Mouse (Mus musculus): Measurements from ENCODE around the gene Shroom3. TPM values are rescaled to one million over a fixed set of nuclear protein-coding genes. Genes with fewer than 3 reads are reported as not detected.

Shroom3 gene
- polyA plus RNA-seq, 1 experiment from 2014 or later: 3.8 TPM

DNA sequence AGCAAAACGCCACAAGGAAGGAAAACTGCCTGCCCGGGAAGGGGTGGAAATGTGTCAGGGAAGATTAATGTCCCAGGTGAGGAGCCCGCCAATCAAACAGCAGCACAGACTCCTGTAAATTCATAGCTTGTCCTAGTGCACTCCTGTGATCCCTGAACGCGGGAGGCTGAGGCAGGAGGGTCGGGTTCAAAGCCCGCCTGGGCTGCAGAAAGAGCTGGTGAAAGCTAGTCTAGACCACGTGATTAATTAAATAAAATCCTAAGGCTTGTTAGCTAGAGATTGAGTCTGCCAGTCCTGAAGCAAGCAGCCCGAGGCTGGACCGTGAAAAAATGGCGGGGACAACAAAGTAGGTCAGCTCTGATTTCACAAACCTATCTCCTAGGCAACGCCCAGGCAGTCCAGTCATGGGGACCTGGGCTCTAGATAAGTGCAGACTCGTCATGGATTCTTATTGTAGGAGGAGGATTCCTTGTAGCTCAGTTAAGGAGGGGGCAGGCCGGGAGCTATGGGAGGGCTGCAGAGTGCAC is 322.6 kb downstream of the Shroom3 start:
- no peaks in the 10 kb centered on the region for H3K27me3 ChIP-seq (ENCODE audit: control insufficient read depth, insufficient read depth, low read length)
- H3K9me3 ChIP-seq (ENCODE audit: control insufficient read depth, low read length): no peaks in the 10 kb centered on the region
- no peak for DNase-seq (ENCODE audit: low spot score)
- peak overlapping the region; percentile 32 for H3K4me2 ChIP-seq (ENCODE audit: low read depth, severe bottlenecking)
- 50% methylated on average over 14 of the region's 14 CpGs for WGBS
- H3K27ac ChIP-seq (replicated peaks; ENCODE audit: low read depth, low read length): peak overlapping the region; percentile 78
- peaks cover 5% of the 10 kb centered on the region; the same call in 1 of the 2 replicates for H3K4me1 ChIP-seq (ENCODE audit: control insufficient read depth, insufficient read depth, low read length)
- ATAC-seq (ENCODE audit: insufficient number of reproducible peaks, low FRiP score, low TSS enrichment, low read depth): peak; percentile 28; the same call in 1 of the 2 replicates
- 0 out of 2 replicates have a peak overlapping the region, but pooled peaks have one; percentile 5 for H3K4me3 ChIP-seq (ENCODE audit: low read depth, low read length)
- H3K36me3 ChIP-seq (ENCODE audit: control insufficient read depth, insufficient read depth, low read length): no peaks in the 10 kb centered on the region
- H3K9ac ChIP-seq (ENCODE audit: low read length): no peak overlapping the region

DNA sequence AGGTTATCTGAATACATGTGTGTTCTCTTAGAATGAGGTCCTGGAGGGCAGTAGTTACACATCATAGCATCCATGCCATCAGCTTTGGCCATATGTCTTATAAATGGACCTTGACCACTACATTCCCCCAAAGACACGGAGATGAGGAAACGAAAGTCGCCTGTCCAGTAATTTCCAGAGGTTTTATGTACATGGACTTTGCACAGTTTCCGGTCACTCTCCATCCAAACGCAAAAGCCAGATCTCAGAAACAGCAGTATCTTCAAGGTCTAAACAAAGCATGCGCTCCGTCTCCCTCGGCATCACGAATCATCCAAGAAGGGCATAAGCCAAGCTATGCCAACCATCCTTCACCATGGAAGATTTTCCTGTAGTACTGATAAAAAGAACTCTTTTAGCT is 325.0 kb downstream of the Shroom3 start:
- H3K9me3 ChIP-seq (ENCODE audit: control insufficient read depth, low read length): no peaks in the 10 kb centered on the region
- no peak overlapping the region for H3K4me2 ChIP-seq (ENCODE audit: low read depth, severe bottlenecking)
- H3K27me3 ChIP-seq (ENCODE audit: control insufficient read depth, insufficient read depth, low read length): no peaks in the 10 kb centered on the region
- DNase-seq (ENCODE audit: low spot score): no peak
- no peak for ATAC-seq (ENCODE audit: insufficient number of reproducible peaks, low FRiP score, low TSS enrichment, low read depth)
- H3K27ac ChIP-seq (replicated peaks; ENCODE audit: low read depth, low read length): no peak overlapping the region
- 92% methylated on average over 9 of the region's 9 CpGs for WGBS
- H3K9ac ChIP-seq (ENCODE audit: low read length): no peak overlapping the region
- no peaks in the 10 kb centered on the region for H3K36me3 ChIP-seq (ENCODE audit: control insufficient read depth, insufficient read depth, low read length)
- H3K4me1 ChIP-seq (ENCODE audit: control insufficient read depth, insufficient read depth, low read length): no peaks in the 10 kb centered on the region
- H3K4me3 ChIP-seq (ENCODE audit: low read depth, low read length): no peak overlapping the region

MicroRNA genes within 50 kb of the gene (microRNA counts, 519-probe panel; counts per million panel counts)
- microRNA mmu-miR-1961: 2,649 counts per million, percentile 26 among the panel's probes with 10 or more counts

Small RNAs within 50 kb of the gene (microRNA-seq; reads per million reads assigned to microRNA genes)
- gene Mir1961: not detected

Other genes with a start within 250 kb of the Shroom3 start
- 77.4 and 77.5 TPM in 2 replicates for gene Nup54, start 248.2 kb upstream of the Shroom3 start, polyA plus RNA-seq (2014; fragmentation: Nextera tagmentation; extraction: Ambion mirVana)
- 6.3 and 7.0 TPM in 2 replicates for gene Scarb2, start 176.6 kb upstream of the Shroom3 start, polyA plus RNA-seq (2014; fragmentation: Nextera tagmentation; extraction: Ambion mirVana)
- gene Fam47e, start 128.4 kb upstream of the Shroom3 start, polyA plus RNA-seq (2014; fragmentation: Nextera tagmentation; extraction: Ambion mirVana): not detected in 2 replicates
- gene Stbd1, start 80.4 kb upstream of the Shroom3 start, polyA plus RNA-seq (2014; fragmentation: Nextera tagmentation; extraction: Ambion mirVana): 7.6 TPM in 2 replicates
- gene Ccdc158, start 8.2 kb upstream of the Shroom3 start, polyA plus RNA-seq (2014; fragmentation: Nextera tagmentation; extraction: Ambion mirVana): 0.62 and 0.69 TPM in 2 replicates